Mouse (Mus musculus): ENCODE measurements at regions not wholly inside any gene's neighbourhood (a gene's known extent, or its start where the extent isn't known, plus 50 kb on each side); places are given as distances from the start of the nearest gene placed in this dataset.
A peak's percentile ranks its signal among the peaks of the same experiment; 100 is the strongest.

DNA sequence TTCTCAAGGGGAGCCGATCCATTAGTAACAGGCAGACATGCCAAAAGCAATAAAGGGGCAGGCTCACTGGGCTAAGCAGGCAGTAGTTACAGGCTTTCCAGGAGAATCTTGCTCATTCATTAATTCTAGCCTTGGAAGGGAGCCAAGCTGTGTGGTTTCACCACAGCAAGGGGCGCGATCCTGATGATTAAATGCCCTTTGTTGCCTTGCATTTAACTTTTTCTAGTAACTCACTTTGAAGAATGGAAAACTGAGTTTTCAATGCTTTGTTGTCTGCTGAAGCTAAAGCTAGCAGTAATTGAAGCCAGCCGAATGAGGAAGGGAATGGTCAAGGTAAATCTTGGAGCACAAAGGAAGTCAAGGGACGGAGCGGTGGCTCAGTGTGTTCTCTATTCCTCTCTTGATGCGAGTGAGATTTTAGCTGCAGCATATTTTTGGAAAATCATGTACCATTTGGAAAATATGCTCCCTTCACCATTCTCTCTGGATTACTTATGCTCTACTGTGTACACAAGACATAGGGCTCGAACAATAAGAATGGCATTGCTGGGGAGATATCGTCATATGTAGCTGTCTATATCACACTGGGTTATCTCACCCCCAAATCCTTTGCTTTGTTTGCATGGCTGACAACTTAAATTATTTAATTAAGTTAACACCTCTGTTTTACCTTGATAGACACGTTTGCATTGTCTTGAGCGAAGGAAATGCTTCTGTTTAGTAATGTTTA, 1399.4 kb downstream of the Slc22a22 start:
- H3ac ChIP-seq (ENCODE audit: control insufficient read depth, insufficient read length) = no peak overlapping the region
- H3K4me2 ChIP-seq (ENCODE audit: low read depth) = peak overlapping the region; percentile 38
- no peaks in the 10 kb centered on the region for H3K36me3 ChIP-seq (ENCODE audit: control insufficient read depth, insufficient read depth)
- no peaks in the 10 kb centered on the region for H3K27me3 ChIP-seq (ENCODE audit: control insufficient read depth, insufficient read depth, insufficient read length)
- H3K4me3 ChIP-seq = no peak overlapping the region
- no peak for TF ChIP-seq CEBPB (IDR thresholded peaks at IDR 0.05; ENCODE audit: insufficient read depth, poor library complexity, severe bottlenecking)
- no peaks in the 10 kb centered on the region for H3K79me2 ChIP-seq (ENCODE audit: control insufficient read depth, insufficient read depth)

DNA sequence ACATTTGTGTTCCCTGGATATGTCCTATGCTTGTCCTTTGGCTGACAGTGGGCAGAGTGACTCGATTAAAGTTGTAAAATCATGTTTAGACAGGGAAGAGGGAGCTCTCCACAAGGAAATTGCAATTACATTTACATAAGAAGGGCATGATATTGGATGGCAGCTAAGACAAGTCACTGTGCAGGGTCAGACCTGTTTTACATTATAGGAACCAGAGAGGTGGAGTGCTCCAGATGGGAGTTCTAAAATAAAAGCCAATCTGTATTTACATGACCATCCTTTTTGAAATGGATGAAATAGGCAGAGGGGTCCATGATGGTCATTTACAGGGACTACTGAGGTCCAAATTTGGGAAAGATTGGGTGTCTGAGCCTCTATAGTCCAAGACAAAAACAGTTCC, 1400.3 kb downstream of the Slc22a22 start:
- H3K79me2 ChIP-seq (ENCODE audit: control insufficient read depth, insufficient read depth) = no peaks in the 10 kb centered on the region
- no peak overlapping the region for H3K4me2 ChIP-seq (ENCODE audit: low read depth)
- no peaks in the 10 kb centered on the region for H3K36me3 ChIP-seq (ENCODE audit: control insufficient read depth, insufficient read depth)
- no peak overlapping the region for H3K4me3 ChIP-seq
- no peaks in the 10 kb centered on the region for H3K27me3 ChIP-seq (ENCODE audit: control insufficient read depth, insufficient read depth, insufficient read length)
- H3ac ChIP-seq (ENCODE audit: control insufficient read depth, insufficient read length) = no peak overlapping the region
- TF ChIP-seq REST (IDR thresholded peaks at IDR 0.05; ENCODE audit: insufficient read depth, insufficient read length) (no peak), TCF3 (IDR thresholded peaks at IDR 0.05; ENCODE audit: insufficient read length, low read depth) (no peak), CEBPB (IDR thresholded peaks at IDR 0.05; ENCODE audit: insufficient read depth, poor library complexity, severe bottlenecking) (no peak), MYOD1 (IDR thresholded peaks at IDR 0.05; ENCODE audit: control insufficient read depth in 1 of 3, insufficient read length in 2 of 3, low read depth in 2 of 3) (no peak), POLR2AphosphoS2 (IDR thresholded peaks at IDR 0.05; ENCODE audit: insufficient read length, low read depth) (no peak), E2F4 (IDR thresholded peaks at IDR 0.05; ENCODE audit: insufficient read depth) (no peak), USF1 (IDR thresholded peaks at IDR 0.05; ENCODE audit: low read depth) (no peak), MYOG (IDR thresholded peaks at IDR 0.05; ENCODE audit: control insufficient read depth in 1 of 3, insufficient read depth in 1 of 3, insufficient read length in 2 of 3, low read depth in 2 of 3) (no peak), MAX (IDR thresholded peaks at IDR 0.05; ENCODE audit: low read depth) (no peak), SRF (IDR thresholded peaks at IDR 0.05; ENCODE audit: control insufficient read depth, insufficient read length, low read depth) (no peak), TCF12 (IDR thresholded peaks at IDR 0.05; ENCODE audit: insufficient read depth, poor library complexity, severe bottlenecking) (no peak), POLR2A (IDR thresholded peaks at IDR 0.05; ENCODE audit: insufficient read length, low read depth) (no peak)

GRCm38 (mm10) chr15:56076680-56077079, 1400.7 kb downstream of the Slc22a22 start:
- H3K4me3 ChIP-seq = no peak overlapping the region

GRCm38 (mm10) chr15:56069511-56069910, 1407.9 kb downstream of the Slc22a22 start:
- Histone ChIP-seq H3K27me3 (ENCODE audit: control insufficient read depth, insufficient read depth, insufficient read length) (no peaks in the 10 kb centered on the region), H3K36me3 (ENCODE audit: control insufficient read depth, insufficient read depth) (no peaks in the 10 kb centered on the region), H3ac (ENCODE audit: control insufficient read depth, insufficient read length) (no peak overlapping the region), H3K4me2 (ENCODE audit: low read depth) (no peak overlapping the region), H3K79me2 (ENCODE audit: control insufficient read depth, insufficient read depth) (no peaks in the 10 kb centered on the region), H3K4me3 (no peak overlapping the region)
- no peak for TF ChIP-seq MYOD1 (IDR thresholded peaks at IDR 0.05; ENCODE audit: control insufficient read depth in 1 of 3, insufficient read length in 2 of 3, low read depth in 2 of 3)
- no peak for TF ChIP-seq TCF3 (IDR thresholded peaks at IDR 0.05; ENCODE audit: insufficient read length, low read depth)
- TF ChIP-seq E2F4 (IDR thresholded peaks at IDR 0.05; ENCODE audit: insufficient read depth) = no peak

More at GRCm38 (mm10) chr15:56076680-56077079, 1400.7 kb downstream of the Slc22a22 start:
- TF ChIP-seq POLR2AphosphoS2 (IDR thresholded peaks at IDR 0.05; ENCODE audit: insufficient read length, low read depth) = no peak
- TF ChIP-seq POLR2A (IDR thresholded peaks at IDR 0.05; ENCODE audit: insufficient read length, low read depth) = no peak
- TF ChIP-seq TCF3 (IDR thresholded peaks at IDR 0.05; ENCODE audit: insufficient read length, low read depth) = no peak
- no peak for TF ChIP-seq MYOD1 (IDR thresholded peaks at IDR 0.05; ENCODE audit: control insufficient read depth in 1 of 3, insufficient read length in 2 of 3, low read depth in 2 of 3)
- no peak for TF ChIP-seq TCF12 (IDR thresholded peaks at IDR 0.05; ENCODE audit: insufficient read depth, poor library complexity, severe bottlenecking)
- TF ChIP-seq MAX (IDR thresholded peaks at IDR 0.05; ENCODE audit: low read depth) = no peak
- no peak for TF ChIP-seq USF1 (IDR thresholded peaks at IDR 0.05; ENCODE audit: low read depth)
- no peak for TF ChIP-seq SRF (IDR thresholded peaks at IDR 0.05; ENCODE audit: control insufficient read depth, insufficient read length, low read depth)
- no peak for TF ChIP-seq E2F4 (IDR thresholded peaks at IDR 0.05; ENCODE audit: insufficient read depth)
- no peak for TF ChIP-seq CEBPB (IDR thresholded peaks at IDR 0.05; ENCODE audit: insufficient read depth, poor library complexity, severe bottlenecking)
- no peak for TF ChIP-seq REST (IDR thresholded peaks at IDR 0.05; ENCODE audit: insufficient read depth, insufficient read length)
- TF ChIP-seq MYOG (IDR thresholded peaks at IDR 0.05; ENCODE audit: control insufficient read depth in 1 of 3, insufficient read depth in 1 of 3, insufficient read length in 2 of 3, low read depth in 2 of 3) = no peak
- H3ac ChIP-seq (ENCODE audit: control insufficient read depth, insufficient read length) = no peak overlapping the region
- H3K4me2 ChIP-seq (ENCODE audit: low read depth) = no peak overlapping the region
- no peaks in the 10 kb centered on the region for H3K36me3 ChIP-seq (ENCODE audit: control insufficient read depth, insufficient read depth)
- H3K27me3 ChIP-seq (ENCODE audit: control insufficient read depth, insufficient read depth, insufficient read length) = no peaks in the 10 kb centered on the region
- H3K79me2 ChIP-seq (ENCODE audit: control insufficient read depth, insufficient read depth) = no peaks in the 10 kb centered on the region

DNA sequence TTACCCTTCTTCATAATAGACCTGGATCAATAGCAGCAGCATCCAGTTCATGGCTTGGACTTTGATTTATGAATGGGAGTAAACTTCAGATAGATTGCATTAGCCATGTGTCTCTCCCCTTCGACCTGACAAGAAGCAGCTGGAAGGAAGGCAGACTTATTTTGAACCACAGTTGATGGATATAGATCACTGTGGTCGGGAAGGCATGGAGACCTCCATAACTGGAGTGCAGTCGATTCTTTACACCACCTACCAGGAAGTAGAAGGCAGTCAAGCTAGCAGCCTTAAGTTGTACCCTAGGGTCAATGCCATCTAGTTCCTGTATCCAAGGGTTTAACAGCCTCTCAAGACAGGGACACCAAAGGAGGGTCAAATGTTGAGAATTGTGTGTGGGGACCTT, 1410.2 kb downstream of the Slc22a22 start:
- TF ChIP-seq TCF3 (IDR thresholded peaks at IDR 0.05; ENCODE audit: insufficient read length, low read depth) (no peak), MYOG (IDR thresholded peaks at IDR 0.05; ENCODE audit: control insufficient read depth in 1 of 3, insufficient read depth in 1 of 3, insufficient read length in 2 of 3, low read depth in 2 of 3) (no peak)
- H3K4me3 ChIP-seq = no peak overlapping the region
- no peaks in the 10 kb centered on the region for H3K36me3 ChIP-seq (ENCODE audit: control insufficient read depth, insufficient read depth)
- H3ac ChIP-seq (ENCODE audit: control insufficient read depth, insufficient read length) = no peak overlapping the region
- no peak overlapping the region for H3K4me2 ChIP-seq (ENCODE audit: low read depth)
- no peaks in the 10 kb centered on the region for H3K27me3 ChIP-seq (ENCODE audit: control insufficient read depth, insufficient read depth, insufficient read length)
- H3K79me2 ChIP-seq (ENCODE audit: control insufficient read depth, insufficient read depth) = no peaks in the 10 kb centered on the region
